Mouse (Mus musculus) splenic B cell, adult 2 months (primary cell): ENCODE measurements at regions not wholly inside any gene's neighbourhood (a gene's known extent, or its start where the extent isn't known, plus 50 kb on each side); places are given as distances from the start of the nearest gene placed in this dataset.

Source experiments
- DNase-seq: peaks from one replicate; pipeline ENCODE4 v3.0.0-alpha.2; 2011; ENCODE audit warnings: low read depth, low spot score
- H3K27me3 ChIP-seq: 2 replicates; pipeline ENCODE4 v1.6.1; 2012; ENCODE audit warnings: mild to moderate bottlenecking, low read length, moderate library complexity, mixed read lengths; ENCODE audit not compliant: control insufficient read depth, poor library complexity, insufficient read depth, severe bottlenecking
- H3K36me3 ChIP-seq: 2 replicates; pipeline ENCODE4 v1.6.1; 2012; ENCODE audit warnings: mild to moderate bottlenecking, low read length, moderate library complexity, mixed read lengths; ENCODE audit not compliant: control insufficient read depth, poor library complexity, insufficient read depth, severe bottlenecking

DNA sequence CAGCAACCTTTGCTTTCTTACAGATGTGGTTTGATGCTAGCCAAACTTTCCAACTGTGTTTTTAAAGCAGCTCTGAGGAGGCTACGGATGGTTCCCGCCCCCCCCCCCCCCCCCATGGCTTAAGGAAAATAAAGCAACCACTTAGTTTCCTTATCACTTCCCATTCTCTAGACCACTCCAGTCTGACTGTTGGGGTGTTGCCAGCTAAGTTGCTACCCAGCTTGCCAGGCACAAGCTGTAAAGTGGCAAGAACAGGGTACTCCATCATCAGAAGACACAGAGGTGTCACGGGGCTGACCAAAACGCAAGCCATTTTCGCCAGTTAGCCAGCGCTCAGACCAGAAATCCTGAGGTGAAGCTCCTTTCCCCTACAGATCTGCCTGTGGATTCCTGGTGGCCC lies 74.7 kb upstream of the Prok2 start:
- H3K36me3 ChIP-seq: no peaks in the 10 kb centered on the region

DNA sequence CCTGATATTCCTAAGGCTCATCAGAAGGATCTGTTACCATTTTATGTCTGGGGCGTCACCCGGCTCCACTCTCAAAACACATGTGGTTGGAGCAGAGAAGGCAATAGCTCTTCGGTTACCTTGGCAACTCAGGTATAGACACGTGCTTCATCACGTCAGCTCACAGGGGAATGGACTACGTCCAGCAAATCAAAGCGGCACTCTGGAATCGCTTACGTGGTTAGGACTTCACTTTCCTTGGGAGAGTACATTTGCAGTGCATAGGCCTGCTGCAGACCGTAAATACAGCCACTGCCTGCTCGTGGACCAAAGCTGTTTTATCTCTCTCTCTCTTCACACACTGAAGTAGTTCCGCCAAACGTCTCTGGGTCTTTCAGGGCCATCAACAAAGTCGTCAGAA lies 74.1 kb upstream of the Prok2 start:
- H3K36me3 ChIP-seq: no peaks in the 10 kb centered on the region
- H3K27me3 ChIP-seq: no peaks in the 10 kb centered on the region
- DNase-seq: no peak

More for the DNA sequence above, 74.7 kb upstream of the Prok2 start:
- no peak for DNase-seq
- H3K27me3 ChIP-seq: no peaks in the 10 kb centered on the region

DNA sequence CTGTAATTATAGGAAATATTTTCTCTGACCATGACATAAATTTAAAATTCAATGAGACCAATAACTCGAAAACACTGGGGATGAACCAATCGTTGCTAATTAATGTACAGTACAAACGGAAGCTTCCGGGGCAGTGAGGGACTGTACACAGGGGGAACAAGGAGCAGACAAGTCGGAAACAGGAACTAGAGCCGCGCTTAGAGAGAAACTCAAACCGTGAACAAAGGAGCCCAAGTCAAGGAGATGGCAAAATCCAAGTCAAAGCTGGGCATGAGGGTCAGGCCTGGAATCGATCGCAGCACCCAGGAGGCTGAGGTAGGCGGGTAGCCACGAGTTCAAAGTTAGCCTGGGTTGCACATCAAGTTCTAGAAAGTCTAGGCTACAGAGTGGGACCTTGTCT lies 70.2 kb upstream of the Prok2 start:
- Histone ChIP-seq H3K27me3 (no peaks in the 10 kb centered on the region), H3K36me3 (no peaks in the 10 kb centered on the region)
- no peak for DNase-seq

DNA sequence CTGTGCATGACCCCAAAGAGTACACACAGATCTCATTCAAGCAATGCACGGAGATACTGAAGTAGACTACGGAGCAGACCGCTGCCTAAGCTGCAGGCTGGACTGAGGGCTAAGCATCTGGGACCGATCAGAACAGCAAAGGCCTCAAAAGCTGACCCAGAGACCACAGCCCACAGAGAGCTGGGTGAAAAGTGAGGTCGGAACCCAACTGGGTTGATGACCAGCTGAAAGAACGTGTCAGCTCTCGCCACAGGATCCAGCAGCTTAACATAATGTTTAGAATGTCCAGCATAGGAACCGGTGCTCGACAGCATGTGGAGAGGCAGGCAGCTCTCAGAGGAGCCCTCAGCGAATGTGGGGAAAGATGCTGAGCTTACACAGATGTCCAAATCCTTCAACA lies 67.4 kb upstream of the Prok2 start:
- Histone ChIP-seq H3K36me3 (no peaks in the 10 kb centered on the region), H3K27me3 (no peaks in the 10 kb centered on the region)

DNA sequence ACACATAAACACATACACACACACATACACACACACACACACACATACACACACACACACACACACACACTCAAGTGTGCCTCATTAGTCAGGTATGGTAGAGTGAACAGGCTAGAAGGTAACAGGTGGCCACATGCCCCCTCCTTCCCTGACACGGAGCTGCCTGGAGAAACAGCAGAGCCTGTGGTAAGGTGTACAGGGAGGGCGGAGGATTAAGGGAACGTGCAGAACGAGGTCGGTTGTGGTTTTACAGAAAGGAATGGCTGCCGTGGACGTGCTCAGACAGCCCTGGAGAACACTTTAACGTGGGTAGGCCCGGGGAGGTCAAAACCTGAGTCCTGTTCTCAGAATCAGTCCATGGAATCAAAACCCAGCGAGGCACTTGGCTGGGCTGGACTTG lies 66.2 kb upstream of the Prok2 start:
- Histone ChIP-seq H3K36me3 (no peaks in the 10 kb centered on the region), H3K27me3 (no peaks in the 10 kb centered on the region)
- no peak for DNase-seq

More for the DNA sequence above, 67.4 kb upstream of the Prok2 start:
- no peak for DNase-seq

DNA sequence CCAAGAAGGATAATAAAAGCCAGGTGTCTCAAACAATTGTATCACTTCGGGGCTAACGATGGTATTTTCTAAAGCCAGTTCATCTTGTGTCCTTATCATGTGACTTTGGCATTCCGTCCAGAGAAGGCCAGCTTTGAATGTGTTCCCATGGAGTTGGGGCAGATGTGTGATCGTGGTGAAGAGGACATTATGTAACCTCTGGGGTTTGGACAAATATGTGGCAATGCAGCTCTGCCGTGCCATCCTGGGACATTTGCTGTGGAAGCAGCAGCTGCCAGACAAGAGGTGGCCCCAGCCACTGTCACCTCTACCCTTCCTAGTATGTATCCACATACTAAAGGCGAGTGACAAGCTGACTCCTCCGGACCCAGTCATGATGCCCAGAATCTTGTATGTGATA lies 60.8 kb upstream of the Prok2 start:
- no peak for DNase-seq
- Histone ChIP-seq H3K27me3 (no peaks in the 10 kb centered on the region), H3K36me3 (no peaks in the 10 kb centered on the region)

DNA sequence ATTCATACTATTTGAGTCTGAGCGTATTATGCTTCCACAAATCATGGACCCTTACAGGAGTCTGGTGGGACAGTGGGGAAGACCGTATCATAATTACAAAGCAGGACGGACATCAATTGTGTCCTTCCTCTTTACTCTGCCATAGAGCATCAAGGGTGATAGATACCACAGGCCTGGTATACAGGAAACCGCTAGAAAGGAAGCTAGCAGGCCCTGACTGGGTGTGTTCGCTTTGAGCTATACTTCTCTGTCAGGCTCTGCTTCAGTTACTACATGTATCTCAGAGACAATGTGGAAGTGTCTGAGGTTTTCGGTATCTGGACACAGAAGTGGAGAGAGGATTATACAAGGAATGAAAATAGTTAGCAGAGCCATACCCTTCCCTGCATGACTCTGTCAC lies 59.0 kb upstream of the Prok2 start:
- no peaks in the 10 kb centered on the region for H3K27me3 ChIP-seq
- H3K36me3 ChIP-seq: no peaks in the 10 kb centered on the region
- peak; percentile 27 for DNase-seq

DNA sequence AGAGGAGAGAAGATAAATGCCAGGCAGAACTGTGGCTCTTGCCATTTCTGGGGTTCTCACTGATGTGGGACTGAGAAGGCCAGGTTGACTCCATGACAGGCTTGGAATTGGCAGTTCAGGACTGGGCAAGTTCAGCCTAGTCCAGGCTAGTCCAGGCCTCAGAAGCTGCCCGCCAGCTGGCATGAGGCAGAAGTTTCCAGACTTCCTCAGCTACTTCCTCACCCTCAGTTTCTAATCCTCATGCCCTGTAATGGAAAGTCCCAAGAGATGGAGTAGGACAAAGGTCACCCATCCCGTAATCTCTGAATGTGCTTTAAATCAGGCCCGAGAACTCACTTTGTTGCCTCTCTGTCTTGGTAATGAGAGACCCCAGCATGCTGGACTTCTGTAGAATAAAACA lies 58.6 kb upstream of the Prok2 start:
- no peak for DNase-seq
- H3K27me3 ChIP-seq: no peaks in the 10 kb centered on the region
- H3K36me3 ChIP-seq: no peaks in the 10 kb centered on the region

DNA sequence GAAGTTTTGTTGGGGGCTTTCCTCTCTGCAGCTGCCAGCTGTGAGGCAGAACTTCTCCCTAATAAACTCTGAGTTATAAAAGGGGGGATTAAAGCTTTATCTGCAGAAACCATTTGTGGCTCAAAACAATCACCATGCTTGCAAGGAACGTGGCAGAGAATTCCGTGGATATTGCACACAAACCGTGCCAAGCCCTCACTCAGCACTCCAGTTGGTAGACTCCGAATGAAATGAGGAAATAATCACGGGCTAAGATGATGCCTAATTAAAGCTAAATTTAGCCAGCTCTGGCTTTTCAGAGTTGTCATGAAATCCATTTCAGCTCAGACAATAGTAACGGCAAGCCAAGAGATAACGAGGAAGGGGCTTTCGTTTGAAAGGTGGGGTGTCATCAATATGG lies 58.1 kb upstream of the Prok2 start:
- no peaks in the 10 kb centered on the region for H3K27me3 ChIP-seq
- DNase-seq: no peak
- H3K36me3 ChIP-seq: no peaks in the 10 kb centered on the region

DNA sequence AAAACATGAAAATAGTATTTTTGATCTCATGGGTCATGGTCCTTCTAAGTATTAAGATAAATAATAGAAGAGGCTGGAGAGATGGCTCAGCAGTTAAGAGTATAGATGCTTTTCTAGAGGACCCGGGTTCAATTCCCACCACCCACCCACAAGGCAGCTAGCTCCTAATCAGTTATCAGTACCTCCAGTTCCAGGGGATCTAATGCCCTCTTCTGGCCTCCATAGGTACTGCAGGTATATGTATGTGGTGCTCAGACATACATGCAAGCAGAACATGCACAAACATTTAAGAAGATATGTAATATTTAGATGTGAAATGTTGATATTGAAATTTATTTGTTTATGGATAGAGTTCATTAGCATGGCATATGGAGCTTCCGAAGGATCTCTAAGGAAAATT lies 56.8 kb upstream of the Prok2 start:
- no peaks in the 10 kb centered on the region for H3K27me3 ChIP-seq
- H3K36me3 ChIP-seq: no peaks in the 10 kb centered on the region
- peak; percentile 50 for DNase-seq
